Mouse (Mus musculus) brain, adult 10 weeks (tissue): ENCODE measurements around the gene Akap11. TPM values are rescaled to one million over a fixed set of nuclear protein-coding genes. Genes with fewer than 3 reads are reported as not detected.

Source experiments
- polyA plus RNA-seq: library from polyadenylated mRNA; stranded (reverse); fragments of 350-450 nt; fragmentation: Illumina TruSeq; extraction: RNeasy Lipid Tissue Mini Kit (QIAGEN cat#74804); gene quantifications from one replicate; pipeline ENCODE4 v1.2.3, GENCODE M21; 2015; ENCODE audit warnings: low read depth, low replicate concordance

Gene Akap11
- polyA plus RNA-seq: 81.3 TPM

GRCm38 (mm10) chr14:78536281-78537165 is at the start of gene Akap11:
TSS of gene Akap11 (minus strand) at chr14:78536808.

Other genes starting within 250 kb of the Akap11 start
- gene Tnfsf11, start 228.8 kb downstream of the Akap11 start, polyA plus RNA-seq: not detected
- 21.5 TPM for gene Dgkh, start 196.0 kb upstream of the Akap11 start, polyA plus RNA-seq